Mouse (Mus musculus) lung, embryonic 16.5 days (tissue): ENCODE measurements around the gene Fanca. TPM values are rescaled to one million over a fixed set of nuclear protein-coding genes. Genes with fewer than 3 reads are reported as not detected.

Experiments used
- ATAC-seq: fragments of 200-750 bp; cut with Nextera tagmentation; 2 replicates; pipeline ENCODE4 v1.8.0; 2017; ENCODE audit warnings: low read depth, mild to moderate bottlenecking, moderate library complexity
- H3K27ac ChIP-seq: fragments of 300-500 bp; sonication (generic); 2 replicates; pipeline ENCODE4 v1.5.1; 2014; ENCODE audit warnings: mild to moderate bottlenecking, control low read depth, low read length
- H3K27me3 ChIP-seq: fragments of 300-500 bp; sonication (generic); 2 replicates; pipeline ENCODE4 v1.6.1; 2014; ENCODE audit warnings: low read depth, low read length, mixed read lengths; ENCODE audit not compliant: control insufficient read depth, insufficient read depth
- H3K36me3 ChIP-seq: fragments of 300-500 bp; sonication (generic); 2 replicates; pipeline ENCODE4 v1.6.1; 2014; ENCODE audit warnings: low read length; ENCODE audit not compliant: control insufficient read depth, insufficient read depth
- H3K4me1 ChIP-seq: fragments of 300-500 bp; sonication (generic); replicated peaks from 2 replicates; pipeline ENCODE4 v1.6.1; 2014; ENCODE audit warnings: low read length, mixed read lengths; ENCODE audit not compliant: control insufficient read depth, insufficient read depth
- H3K4me2 ChIP-seq: fragments of 300-500 bp; sonication (generic); 2 replicates; pipeline ENCODE4 v1.6.1; 2014; ENCODE audit warnings: low read depth, low read length, control low read depth
- H3K4me3 ChIP-seq: fragments of 300-500 bp; sonication (generic); 2 replicates; pipeline ENCODE4 v1.5.1; 2014; ENCODE audit warnings: mild to moderate bottlenecking, low read length, control low read depth
- H3K9ac ChIP-seq: fragments of 300-500 bp; sonication (generic); 2 replicates; pipeline ENCODE4 v1.6.1; 2014; ENCODE audit warnings: low read length, control low read depth
- H3K9me3 ChIP-seq: fragments of 300-500 bp; sonication (generic); 2 replicates; pipeline ENCODE4 v1.6.1; 2016; ENCODE audit warnings: low read length; ENCODE audit not compliant: control insufficient read depth
- WGBS: fragments of 180-500 bp; shearing (Covaris S2); extraction: QIAGEN DNeasy Blood & Tissue Kit; methylation state at CpG from one replicate; pipeline ENCODE4 v1.1.7; 2014; 5-methylcytosine and 5-hydroxymethylcytosine counted together
- polyA plus RNA-seq: library from polyadenylated mRNA; unstranded; fragments of >200 nt; fragmentation: Nextera tagmentation; extraction: Ambion mirVana; gene quantifications from 2 replicates; pipeline ENCODE4 v1.2.1, GENCODE M21; 2015

The Fanca gene
- polyA plus RNA-seq, 1 experiment from 2014 or later, result 29.4 TPM

DNA sequence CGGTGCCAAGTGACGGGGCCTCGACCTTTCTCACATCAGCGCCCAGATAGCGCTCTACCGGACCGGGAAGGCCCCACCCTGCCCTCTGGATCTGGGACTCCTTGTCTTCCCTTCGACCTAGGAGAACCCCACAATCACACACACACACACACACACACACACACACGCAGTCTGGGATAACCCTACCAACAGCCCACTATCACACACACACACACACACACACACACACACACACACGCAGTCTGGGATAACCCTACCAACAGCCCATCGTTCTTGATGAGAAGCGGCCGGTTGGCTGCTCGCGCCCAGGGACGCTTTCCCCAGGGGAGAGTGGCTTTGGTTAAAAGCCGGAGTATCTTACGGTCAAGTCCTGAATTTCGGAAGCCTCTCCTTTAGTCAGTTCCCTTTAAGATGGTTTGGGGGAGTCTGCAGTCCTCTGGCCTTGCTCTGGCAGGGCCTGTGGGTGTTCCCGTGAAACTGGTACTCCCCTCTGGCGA lies 14.8 kb upstream of the Fanca start:
- WGBS, result 3% methylated on average over 20 of the region's 21 CpGs
- peaks cover 12% of the 10 kb centered on the region for H3K27me3 ChIP-seq
- 0 out of 2 replicates have a peak, but pooled peaks have one; percentile 3 for ATAC-seq
- H3K9ac ChIP-seq, result peak overlapping the region; percentile 39; the same call in 1 of the 2 replicates
- H3K4me3 ChIP-seq, result peak overlapping the region; percentile 65
- no peaks in the 10 kb centered on the region for H3K36me3 ChIP-seq
- H3K4me2 ChIP-seq, result peak overlapping the region; percentile 98
- no peak overlapping the region for H3K27ac ChIP-seq
- no peaks in the 10 kb centered on the region for H3K9me3 ChIP-seq
- H3K4me1 ChIP-seq, result 0 out of 2 replicates have a peak, but pooled peaks cover 3% of the 10 kb centered on the region

DNA sequence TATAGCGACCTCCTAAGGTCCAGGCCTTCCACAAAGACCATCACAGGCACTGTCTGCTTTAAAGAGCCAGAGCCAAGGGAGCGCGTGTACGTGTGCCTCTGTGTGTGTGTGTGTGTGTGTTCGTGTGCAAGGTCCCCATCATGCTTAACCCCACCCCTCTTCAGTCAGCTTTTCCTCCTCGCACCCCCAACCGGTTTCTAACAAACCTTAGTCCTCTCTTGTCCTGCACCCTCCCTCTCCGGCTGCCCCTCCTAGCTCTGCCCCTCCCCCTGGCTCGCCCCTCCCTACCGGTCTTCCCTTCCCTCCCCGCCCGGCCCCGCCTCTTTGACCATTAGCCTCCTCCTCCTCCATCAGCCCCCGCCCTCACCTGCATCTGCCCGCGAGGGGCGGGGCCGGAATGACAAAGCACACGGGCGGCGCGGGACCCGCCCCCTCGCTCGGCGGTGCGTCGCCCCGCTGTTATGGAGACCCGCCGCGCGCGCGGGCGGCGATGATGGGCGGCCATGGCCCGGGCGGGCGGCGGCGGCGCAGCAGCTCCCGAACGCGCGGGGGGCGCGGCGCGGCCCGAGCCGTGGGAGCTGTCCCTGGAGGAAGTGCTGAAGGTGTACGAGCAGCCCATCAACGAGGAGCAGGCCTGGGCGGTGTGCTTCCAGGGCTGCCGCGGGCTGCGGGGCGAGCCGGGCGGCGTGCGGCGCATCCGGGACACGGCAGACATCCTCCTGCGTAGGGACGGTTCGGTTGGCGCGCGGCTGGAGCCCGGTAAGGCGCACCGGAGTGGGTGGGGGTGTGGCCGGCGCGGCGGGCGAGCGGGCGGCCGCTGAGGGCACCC lies 14.1 kb upstream of the Fanca start, which contains the start of gene Spire2:
Gene Spire2, plus strand, starts transcription at position 452 of the 829 bp plus-strand sequence.
- Histone ChIP-seq H3K27ac (no peak within 1 kb of the TSS), H3K4me1 (0 out of 2 replicates have a peak, but pooled peaks cover 3% of the 10 kb centered on the region), H3K36me3 (no peaks in the 10 kb centered on the region), H3K9me3 (no peaks in the 10 kb centered on the region), H3K4me2 (peak within 1 kb of the TSS; percentile 98), H3K27me3 (peaks cover 12% of the 10 kb centered on the region), H3K9ac (peak within 1 kb of the TSS; percentile 39; the same call in 1 of the 2 replicates), H3K4me3 (peak within 1 kb of the TSS; percentile 65)
- peak; percentile 91 for ATAC-seq
- under 1% methylated on average over 67 of the region's 85 CpGs for WGBS

DNA sequence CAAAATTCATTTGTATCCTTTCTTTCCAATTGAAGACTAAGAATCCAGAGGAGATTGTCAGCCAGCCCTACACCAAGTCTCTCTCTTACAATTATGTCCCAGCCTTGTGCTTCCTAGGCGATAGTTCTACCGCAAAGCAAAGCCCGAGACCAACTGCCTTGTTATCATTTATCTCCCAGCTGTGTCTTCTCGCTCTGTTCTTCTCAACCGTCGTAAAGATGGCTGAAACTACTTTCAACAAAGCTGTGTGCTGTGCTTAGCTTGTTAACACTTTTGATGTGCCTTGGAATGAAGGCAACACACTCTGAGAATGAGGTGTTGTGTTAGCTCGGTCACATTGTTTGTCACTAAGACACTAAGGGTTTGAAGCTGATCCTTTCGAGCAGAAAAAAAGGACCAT lies 13.4 kb upstream of the Fanca start:
- Histone ChIP-seq H3K4me3 (peak overlapping the region; percentile 65; the same call in 1 of the 2 replicates), H3K4me2 (peak overlapping the region; percentile 98)
- WGBS, result 18% methylated on average over 8 of the region's 8 CpGs

DNA sequence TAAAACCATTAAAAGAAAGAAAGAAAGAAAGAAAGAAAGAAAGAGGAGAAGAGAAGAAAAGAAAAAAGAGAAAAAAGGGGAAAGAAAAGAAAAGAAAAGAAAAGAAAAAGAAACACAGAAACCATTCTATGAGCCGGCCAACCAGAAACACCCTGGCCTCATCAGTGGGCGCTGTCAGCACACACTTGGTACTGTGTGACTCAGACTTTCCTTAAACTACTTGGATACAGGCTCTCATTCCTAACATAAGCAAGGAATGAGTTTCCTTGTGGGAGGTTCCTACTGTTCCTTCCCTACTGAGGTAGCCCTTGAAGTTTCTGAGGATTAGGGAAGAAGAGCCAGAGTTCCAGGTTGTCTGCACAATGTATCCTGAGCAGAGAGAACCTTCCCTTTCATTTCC lies 12.9 kb upstream of the Fanca start:
- H3K9ac ChIP-seq, result no peak overlapping the region
- no peak overlapping the region for H3K4me3 ChIP-seq
- H3K27ac ChIP-seq, result no peak overlapping the region
- H3K27me3 ChIP-seq, result peaks cover 12% of the 10 kb centered on the region
- no peaks in the 10 kb centered on the region for H3K9me3 ChIP-seq
- no peak for ATAC-seq
- 0 out of 2 replicates have a peak, but pooled peaks cover 3% of the 10 kb centered on the region for H3K4me1 ChIP-seq
- H3K36me3 ChIP-seq, result no peaks in the 10 kb centered on the region
- no peak overlapping the region for H3K4me2 ChIP-seq
- WGBS, result 68% methylated on average over 2 of the region's 2 CpGs

More for the DNA sequence above, 13.4 kb upstream of the Fanca start:
- peaks cover 12% of the 10 kb centered on the region for H3K27me3 ChIP-seq
- H3K9me3 ChIP-seq, result no peaks in the 10 kb centered on the region
- no peaks in the 10 kb centered on the region for H3K36me3 ChIP-seq
- no peak overlapping the region for H3K27ac ChIP-seq
- H3K4me1 ChIP-seq, result 0 out of 2 replicates have a peak, but pooled peaks cover 3% of the 10 kb centered on the region
- H3K9ac ChIP-seq, result no peak overlapping the region
- ATAC-seq, result no peak

DNA sequence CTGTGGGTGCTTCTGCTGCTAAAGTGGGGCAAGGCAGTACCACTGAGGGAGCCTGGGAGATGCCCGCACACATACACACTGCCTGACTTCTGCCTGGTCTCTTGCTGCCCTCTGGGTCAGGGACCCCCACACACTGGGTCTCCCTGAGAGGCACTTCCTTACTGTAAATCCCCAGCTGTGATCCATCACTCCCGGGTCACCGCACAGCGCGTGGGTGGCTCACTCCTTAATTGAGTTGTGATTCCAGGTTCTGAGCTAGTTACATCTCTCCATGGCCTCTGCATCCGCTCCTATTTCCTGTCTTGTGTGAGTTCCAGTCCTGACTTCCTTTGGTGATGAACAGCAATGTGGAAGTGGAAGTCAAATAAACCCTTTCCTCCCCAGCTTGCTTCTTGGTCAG lies 12.3 kb upstream of the Fanca start:
- Histone ChIP-seq H3K4me1 (0 out of 2 replicates have a peak, but pooled peaks cover 3% of the 10 kb centered on the region), H3K27ac (no peak overlapping the region), H3K27me3 (peaks cover 12% of the 10 kb centered on the region), H3K4me3 (no peak overlapping the region), H3K9me3 (no peaks in the 10 kb centered on the region), H3K36me3 (no peaks in the 10 kb centered on the region), H3K4me2 (no peak overlapping the region), H3K9ac (no peak overlapping the region)
- 53% methylated on average over 6 of the region's 6 CpGs for WGBS
- no peak for ATAC-seq

- Histone ChIP-seq H3K27me3 (peaks cover 12% of the 10 kb centered on the region; the same call in 1 of the 2 replicates), H3K9me3 (no peaks in the 10 kb centered on the region), H3K4me3 (no peak overlapping the region), H3K4me2 (no peak overlapping the region), H3K36me3 (no peaks in the 10 kb centered on the region), H3K27ac (no peak overlapping the region), H3K4me1 (0 out of 2 replicates have a peak, but pooled peaks cover 3% of the 10 kb centered on the region), H3K9ac (no peak overlapping the region)
- ATAC-seq, result no peak
- 64% methylated on average over 5 of the region's 5 CpGs for WGBS
Observed at GRCm38 (mm10) chr8:123329961-123330360, 11.6 kb upstream of the Fanca start.

- Histone ChIP-seq H3K4me3 (no peak overlapping the region), H3K4me1 (0 out of 2 replicates have a peak, but pooled peaks cover 3% of the 10 kb centered on the region), H3K27ac (no peak overlapping the region), H3K27me3 (peaks cover 8% of the 10 kb centered on the region; the same call in 1 of the 2 replicates), H3K9ac (no peak overlapping the region), H3K9me3 (no peaks in the 10 kb centered on the region), H3K36me3 (no peaks in the 10 kb centered on the region), H3K4me2 (no peak overlapping the region)
- no peak for ATAC-seq
- WGBS, result 63% methylated on average over 4 of the region's 4 CpGs
Observed at GRCm38 (mm10) chr8:123329350-123329749, 11.0 kb upstream of the Fanca start.

DNA sequence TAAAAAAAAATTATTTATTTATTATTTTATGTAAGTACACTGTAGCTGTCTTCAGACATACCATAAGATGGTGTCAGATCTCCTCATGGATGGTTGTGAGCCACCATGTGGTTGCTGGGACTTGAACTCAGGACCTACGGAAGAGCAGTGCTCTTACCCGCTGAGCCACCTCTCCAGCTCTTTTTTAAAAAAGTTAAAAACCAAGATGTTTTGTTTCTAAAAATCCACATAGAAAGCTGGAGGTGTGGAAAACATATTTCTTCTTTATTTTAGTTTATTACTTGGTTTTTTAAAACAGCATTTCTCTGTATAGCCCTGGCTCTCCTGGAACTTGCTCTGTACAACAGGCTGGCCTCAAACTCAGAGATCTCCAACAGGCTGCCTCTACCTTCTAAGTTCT lies 10.2 kb upstream of the Fanca start:
- Histone ChIP-seq H3K27ac (no peak overlapping the region), H3K9me3 (no peaks in the 10 kb centered on the region), H3K36me3 (no peaks in the 10 kb centered on the region), H3K4me2 (no peak overlapping the region), H3K27me3 (peaks cover 2% of the 10 kb centered on the region; the same call in 1 of the 2 replicates), H3K9ac (no peak overlapping the region), H3K4me1 (0 out of 2 replicates have a peak, but pooled peaks cover 3% of the 10 kb centered on the region), H3K4me3 (no peak overlapping the region)
- 93% methylated on average over 2 of the region's 2 CpGs for WGBS
- ATAC-seq, result no peak

DNA sequence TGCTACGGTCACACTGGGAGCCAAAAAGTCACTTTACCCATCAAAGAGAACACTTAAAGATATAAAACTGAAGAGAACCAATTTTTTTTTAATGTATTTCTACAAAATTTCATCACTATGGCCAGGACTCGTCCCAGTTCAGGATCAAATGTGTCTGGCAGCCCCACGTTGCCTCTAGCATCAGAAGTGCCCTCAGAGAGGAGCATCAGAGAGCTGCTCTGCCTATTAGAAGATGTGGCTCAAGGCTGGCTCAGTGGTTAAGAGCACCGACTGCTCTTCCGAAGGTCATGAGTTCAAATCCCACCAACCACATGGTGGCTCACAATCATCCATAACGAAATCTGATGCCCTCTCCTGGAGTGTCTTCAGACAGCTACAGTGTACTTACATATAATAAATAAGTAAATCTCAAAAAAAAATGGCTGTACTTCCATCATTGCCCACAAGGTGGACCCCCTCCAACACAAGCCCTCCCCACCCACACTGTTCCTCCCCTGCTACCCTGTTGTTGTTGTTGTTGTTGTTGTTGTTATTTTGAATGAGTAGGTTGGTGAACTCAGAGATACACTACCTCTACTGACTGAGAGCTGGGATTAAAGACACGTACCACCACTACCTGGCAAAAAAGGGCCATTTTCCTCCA lies 1.3 kb upstream of the Fanca start:
- no peak for ATAC-seq
- 26% methylated on average over 7 of the region's 7 CpGs for WGBS
- Histone ChIP-seq H3K27me3 (no peaks in the 10 kb centered on the region), H3K9me3 (no peaks in the 10 kb centered on the region), H3K27ac (no peak overlapping the region), H3K9ac (no peak overlapping the region), H3K36me3 (no peaks in the 10 kb centered on the region), H3K4me1 (peaks cover 12% of the 10 kb centered on the region; the same call in 1 of the 2 replicates), H3K4me3 (no peak overlapping the region), H3K4me2 (no peak overlapping the region)
